Mouse (Mus musculus) cortical plate, adult 2 months (tissue): Measurements from ENCODE around the gene Sdk1.

Source experiments
- CTCF ChIP-seq: fragments of 200-500 bp; IDR thresholded peaks from 2 replicates; pipeline ENCODE4 v1.5.1; 2011; ENCODE audit warnings: mild to moderate bottlenecking, control low read depth, low read length; ENCODE audit not compliant: insufficient read depth; ENCODE audit errors: extremely low read depth
- POLR2A ChIP-seq: fragments of 200-500 bp; IDR thresholded peaks from 2 replicates; pipeline ENCODE4 v1.6.1; 2011; ENCODE audit warnings: mild to moderate bottlenecking, low read length, control low read depth; ENCODE audit not compliant: insufficient read depth; ENCODE audit errors: extremely low read depth

- TF ChIP-seq CTCF: no peak
- no peak for TF ChIP-seq POLR2A
Observed at GRCm38 (mm10) chr5:141302287-141302694, 61.0 kb downstream of the Sdk1 start.
